Mouse (Mus musculus) layer of hippocampus, adult 2 months (tissue): ENCODE measurements at regions not wholly inside any gene's neighbourhood (a gene's known extent, or its start where the extent isn't known, plus 50 kb on each side); places are given as distances from the start of the nearest gene placed in this dataset.

ENCODE experiments used
- DNase-seq, 2 experiments: peaks; one replicate each; pipeline ENCODE4 v3.0.0; 2022; ENCODE audit warnings: low spot score in 2 of 2
- H3K27ac ChIP-seq: fragments of 200-600 bp; 2 replicates; pipeline ENCODE4 v1.8.1; 2022
- H3K4me3 ChIP-seq: fragments of 200-600 bp; 2 replicates; pipeline ENCODE4 v1.8.1; 2022; ENCODE audit warnings: mild to moderate bottlenecking
- CTCF ChIP-seq: fragments of 200-600 bp; conservative IDR thresholded peaks from 2 replicates; pipeline ENCODE4 v1.8.1; 2022; ENCODE audit warnings: antibody characterized with exemption, mild to moderate bottlenecking, moderate library complexity

- no peak for DNase-seq
- TF ChIP-seq CTCF = no peak
- no peak overlapping the region for H3K27ac ChIP-seq
- no peak overlapping the region for H3K4me3 ChIP-seq
Measured at GRCm38 (mm10) chr1:193860354-193860753, 490.3 kb upstream of the Camk1g start.

GRCm38 (mm10) chr1:193859257-193860125, 489.4 kb upstream of the Camk1g start:
- Histone ChIP-seq H3K27ac (no peak overlapping the region), H3K4me3 (no peak overlapping the region)
- DNase-seq = no peak
- TF ChIP-seq CTCF = peak; percentile 22; the same call in 1 of the 2 replicates

- no peak for TF ChIP-seq CTCF
- peak; percentile 2 to 18 for DNase-seq
- Histone ChIP-seq H3K4me3 (no peak overlapping the region), H3K27ac (no peak overlapping the region)
Measured at GRCm38 (mm10) chr1:193847922-193848321, 477.8 kb upstream of the Camk1g start.

GRCm38 (mm10) chr1:193844868-193845267, 474.8 kb upstream of the Camk1g start:
- Histone ChIP-seq H3K27ac (no peak overlapping the region), H3K4me3 (no peak overlapping the region)
- DNase-seq = no peak
- TF ChIP-seq CTCF = no peak

- H3K4me3 ChIP-seq = no peak overlapping the region
- TF ChIP-seq CTCF = no peak
- H3K27ac ChIP-seq = no peak overlapping the region
- no peak for DNase-seq
Measured at GRCm38 (mm10) chr1:193844461-193844860, 474.4 kb upstream of the Camk1g start.

- DNase-seq = no peak
- H3K27ac ChIP-seq = no peak overlapping the region
- no peak for TF ChIP-seq CTCF
- no peak overlapping the region for H3K4me3 ChIP-seq
Measured at GRCm38 (mm10) chr1:193800998-193801397, 430.9 kb upstream of the Camk1g start.

- TF ChIP-seq CTCF = no peak
- no peak overlapping the region for H3K4me3 ChIP-seq
- DNase-seq = no peak
- no peak overlapping the region for H3K27ac ChIP-seq
Measured at GRCm38 (mm10) chr1:193790579-193790978, 420.5 kb upstream of the Camk1g start.

- no peak overlapping the region for H3K4me3 ChIP-seq
- TF ChIP-seq CTCF = no peak
- H3K27ac ChIP-seq = peak overlapping the region; percentile 33; the same call in 1 of the 2 replicates
- DNase-seq = peak in 1 of 2 experiments; percentile 18
Measured at GRCm38 (mm10) chr1:193788496-193788895, 418.4 kb upstream of the Camk1g start.

- no peak for TF ChIP-seq CTCF
- Histone ChIP-seq H3K4me3 (no peak overlapping the region), H3K27ac (no peak overlapping the region)
- DNase-seq = no peak
Measured at GRCm38 (mm10) chr1:193787417-193787816, 417.3 kb upstream of the Camk1g start.

GRCm38 (mm10) chr1:193784966-193785365, 414.9 kb upstream of the Camk1g start:
- peak; percentile 53 to 71 for DNase-seq
- TF ChIP-seq CTCF = no peak
- no peak overlapping the region for H3K4me3 ChIP-seq
- H3K27ac ChIP-seq = peak overlapping the region; percentile 73

- TF ChIP-seq CTCF = no peak
- H3K4me3 ChIP-seq = no peak overlapping the region
- H3K27ac ChIP-seq = peak overlapping the region; percentile 73
- DNase-seq = no peak
Measured at GRCm38 (mm10) chr1:193784526-193784925, 414.4 kb upstream of the Camk1g start.

- no peak for DNase-seq
- no peak overlapping the region for H3K4me3 ChIP-seq
- H3K27ac ChIP-seq = no peak overlapping the region
- no peak for TF ChIP-seq CTCF
Measured at GRCm38 (mm10) chr1:193778181-193778580, 408.1 kb upstream of the Camk1g start.

GRCm38 (mm10) chr1:193769546-193769945, 399.4 kb upstream of the Camk1g start:
- DNase-seq = no peak
- TF ChIP-seq CTCF = no peak
- no peak overlapping the region for H3K4me3 ChIP-seq
- H3K27ac ChIP-seq = peak overlapping the region; percentile 23; the same call in 1 of the 2 replicates

- no peak for TF ChIP-seq CTCF
- no peak for DNase-seq
- Histone ChIP-seq H3K4me3 (no peak overlapping the region), H3K27ac (no peak overlapping the region)
Measured at GRCm38 (mm10) chr1:193764103-193764502, 394.0 kb upstream of the Camk1g start.
